Mouse (Mus musculus): ENCODE measurements around the gene Trim54.

Trim54 gene

GRCm38 (mm10) chr5:31181183-31181770 is 64.8 kb downstream of the Trim54 start:
- in situ Hi-C loops (cut with MseI, MboI) = no loop called here

GRCm38 (mm10) chr5:31183678-31184077 is 67.2 kb downstream of the Trim54 start:
- in situ Hi-C loops (cut with MseI, MboI) = no loop called here

Data from mouse trophoblast stem cell (cell line).